Mouse (Mus musculus) adrenal gland, postnatal 36 days (tissue): ENCODE data around the gene Tent5c. TPM values are rescaled to one million over a fixed set of nuclear protein-coding genes. Genes with fewer than 3 reads are reported as not detected.

Experiments used
- total RNA-seq, 2 experiments: library from RNA; stranded (reverse); gene quantifications; 2 replicates each; pipeline ENCODE4 v1.2.3; 2021

The Tent5c gene
- total RNA-seq, 2 experiments from 2014 or later: 6.3 to 12.5 TPM

Other genes with a start within 250 kb of the Tent5c start
- gene Man1a2, start 196.2 kb upstream of the Tent5c start, total RNA-seq: 100 to 1,000 TPM in 1 of 2 experiments, 10 to 100 TPM in 1; 94.9 to 126 TPM